Mouse (Mus musculus): ENCODE data around the gene Tchp.

The Tchp gene

GRCm38 (mm10) chr5:114740595-114740994, 33.0 kb downstream of the Tchp start:
- WGBS: 38% methylated on average over 4 of the region's 4 CpGs

GRCm38 (mm10) chr5:114742572-114742971, 35.0 kb downstream of the Tchp start:
- WGBS: 61% methylated on average over 10 of the region's 10 CpGs

GRCm38 (mm10) chr5:114742998-114743696, 35.6 kb downstream of the Tchp start:
- 49% methylated on average over 13 of the region's 13 CpGs for WGBS

- WGBS: 87% methylated on average over 8 of the region's 8 CpGs
Measured at GRCm38 (mm10) chr5:114743697-114744090, 36.1 kb downstream of the Tchp start.

- 60% methylated on average over 5 of the region's 5 CpGs for WGBS
Measured at GRCm38 (mm10) chr5:114745581-114745980, 38.0 kb downstream of the Tchp start.

- WGBS: 77% methylated on average over 4 of the region's 4 CpGs
Measured at GRCm38 (mm10) chr5:114746886-114747285, 39.3 kb downstream of the Tchp start.

- 92% methylated on average over 5 of the region's 5 CpGs for WGBS
Measured at GRCm38 (mm10) chr5:114747521-114747920, 40.0 kb downstream of the Tchp start.

- 89% methylated on average over 10 of the region's 10 CpGs for whole genome bisulfite sequencing
Measured at GRCm38 (mm10) chr5:114750325-114750724, 42.8 kb downstream of the Tchp start.

- WGBS: 85% methylated on average over 10 of the region's 10 CpGs
Measured at GRCm38 (mm10) chr5:114752397-114752796, 44.8 kb downstream of the Tchp start.

GRCm38 (mm10) chr5:114753384-114753783, 45.8 kb downstream of the Tchp start:
- WGBS: 73% methylated on average over 12 of the region's 12 CpGs

GRCm38 (mm10) chr5:114759536-114760090, 52.1 kb downstream of the Tchp start:
- WGBS: 79% methylated on average over 5 of the region's 5 CpGs

GRCm38 (mm10) chr5:114761980-114762379, 54.4 kb downstream of the Tchp start:
- 80% methylated on average over 8 of the region's 8 CpGs for WGBS

GRCm38 (mm10) chr5:114764812-114765735, 57.5 kb downstream of the Tchp start:
- WGBS: 69% methylated on average over 18 of the region's 18 CpGs

GRCm38 (mm10) chr5:114766686-114767085, 59.1 kb downstream of the Tchp start:
- WGBS: 90% methylated on average over 8 of the region's 8 CpGs

- 78% methylated on average over 7 of the region's 7 CpGs for WGBS
Measured at GRCm38 (mm10) chr5:114767185-114767584, 59.6 kb downstream of the Tchp start.

- 77% methylated on average over 8 of the region's 8 CpGs for WGBS
Measured at GRCm38 (mm10) chr5:114769786-114770185, 62.2 kb downstream of the Tchp start.

- WGBS: 31% methylated on average over 8 of the region's 8 CpGs
Measured at GRCm38 (mm10) chr5:114771796-114772195, 64.2 kb downstream of the Tchp start.

Data from cerebral cortex, adult 2 months (tissue).